Mouse (Mus musculus) heart, embryonic 11.5 days (tissue): ENCODE data around the gene Cldn11. TPM values are rescaled to one million over a fixed set of nuclear protein-coding genes. Genes with fewer than 3 reads are reported as not detected.

Source experiments
- ATAC-seq: fragments of 200-750 bp; cut with Nextera tagmentation; replicated peaks from 2 replicates; pipeline ENCODE4 v1.8.0; 2017; ENCODE audit warnings: moderate library complexity; ENCODE audit not compliant: insufficient number of reproducible peaks, low FRiP score, low TSS enrichment
- H3K27ac ChIP-seq: fragments of 300-500 bp; sonication (generic); 2 replicates; pipeline ENCODE4 v1.5.1; 2014; ENCODE audit warnings: mild to moderate bottlenecking, low read depth, low read length
- H3K27me3 ChIP-seq: fragments of 300-500 bp; sonication (generic); 2 replicates; pipeline ENCODE4 v1.6.1; 2014; ENCODE audit warnings: mild to moderate bottlenecking, low read length, mixed read lengths; ENCODE audit not compliant: control insufficient read depth, insufficient read depth
- H3K36me3 ChIP-seq: fragments of 300-500 bp; sonication (generic); 2 replicates; pipeline ENCODE4 v1.6.1; 2014; ENCODE audit warnings: mild to moderate bottlenecking, low read length, moderate library complexity, mixed read lengths; ENCODE audit not compliant: control insufficient read depth, insufficient read depth
- H3K4me1 ChIP-seq: fragments of 300-500 bp; sonication (generic); 2 replicates; pipeline ENCODE4 v1.6.1; 2014; ENCODE audit warnings: low read length; ENCODE audit not compliant: control insufficient read depth, insufficient read depth
- H3K4me2 ChIP-seq: fragments of 300-500 bp; sonication (generic); 2 replicates; pipeline ENCODE4 v1.6.1; 2014; ENCODE audit warnings: mild to moderate bottlenecking, moderate library complexity
- H3K4me3 ChIP-seq: fragments of 300-500 bp; sonication (generic); 2 replicates; pipeline ENCODE4 v1.5.1; 2014; ENCODE audit warnings: low read depth, low read length
- H3K9ac ChIP-seq: fragments of 300-500 bp; sonication (generic); 2 replicates; pipeline ENCODE4 v1.6.1; 2014; ENCODE audit warnings: mild to moderate bottlenecking, low read depth, low read length, moderate library complexity
- H3K9me3 ChIP-seq: fragments of 300-500 bp; sonication (generic); replicated peaks from 2 replicates; pipeline ENCODE4 v1.6.1; 2016; ENCODE audit warnings: low read length; ENCODE audit not compliant: control insufficient read depth
- WGBS: fragments of 180-500 bp; shearing (Covaris S2); extraction: QIAGEN DNeasy Blood & Tissue Kit; methylation state at CpG from one replicate; pipeline ENCODE4 v1.1.7; 2014; ENCODE audit not compliant: insufficient replicate concordance; 5-methylcytosine and 5-hydroxymethylcytosine counted together
- polyA plus RNA-seq: library from polyadenylated mRNA; unstranded; fragments of >200 nt; fragmentation: Nextera tagmentation; extraction: Ambion mirVana; gene quantifications from 2 replicates; pipeline ENCODE4 v1.2.1, GENCODE M21; 2014

Cldn11 gene
- polyA plus RNA-seq, 1 experiment from 2014 or later, result 5.2 TPM

GRCm38 (mm10) chr3:31166365-31166871 lies 16.7 kb downstream of the Cldn11 start:
- ATAC-seq, result no peak
- WGBS, result 78% methylated on average over 12 of the region's 12 CpGs
- H3K36me3 ChIP-seq, result no peaks in the 10 kb centered on the region
- H3K9ac ChIP-seq, result no peak overlapping the region
- H3K27me3 ChIP-seq, result no peaks in the 10 kb centered on the region
- H3K27ac ChIP-seq, result no peak overlapping the region
- H3K4me2 ChIP-seq, result no peak overlapping the region
- H3K4me3 ChIP-seq, result no peak overlapping the region
- no peaks in the 10 kb centered on the region for H3K9me3 ChIP-seq
- H3K4me1 ChIP-seq, result no peaks in the 10 kb centered on the region

- no peak overlapping the region for H3K9ac ChIP-seq
- no peaks in the 10 kb centered on the region for H3K27me3 ChIP-seq
- H3K9me3 ChIP-seq, result no peaks in the 10 kb centered on the region
- 84% methylated on average over 7 of the region's 7 CpGs for WGBS
- no peak overlapping the region for H3K4me2 ChIP-seq
- no peak overlapping the region for H3K4me3 ChIP-seq
- no peak overlapping the region for H3K27ac ChIP-seq
- H3K36me3 ChIP-seq, result no peaks in the 10 kb centered on the region
- H3K4me1 ChIP-seq, result no peaks in the 10 kb centered on the region
- no peak for ATAC-seq
These were observed 40.6 kb downstream of the Cldn11 start for GRCm38 (mm10) chr3:31190342-31190741.

DNA sequence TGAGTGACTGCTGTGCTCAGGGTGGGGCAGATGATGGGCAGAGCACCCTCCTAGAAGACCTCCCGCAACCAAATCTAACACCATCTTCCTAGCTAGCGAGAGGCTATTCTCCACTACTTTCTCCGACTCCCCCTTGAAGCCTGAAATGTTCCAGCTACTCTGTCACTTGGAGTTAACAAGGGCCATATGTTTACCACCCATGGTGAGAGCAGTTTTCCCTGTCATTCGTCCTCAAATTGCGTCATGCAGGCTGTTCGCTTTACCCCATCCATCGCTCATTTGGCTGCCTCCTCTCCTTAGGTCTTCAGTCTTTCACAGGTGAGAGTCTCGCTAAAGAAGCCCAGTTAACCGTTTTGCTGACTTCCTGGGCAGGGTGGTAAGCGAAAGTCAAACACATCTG lies 41.7 kb downstream of the Cldn11 start:
- H3K9ac ChIP-seq, result no peak overlapping the region
- H3K4me3 ChIP-seq, result no peak overlapping the region
- H3K4me2 ChIP-seq, result no peak overlapping the region
- H3K27ac ChIP-seq, result no peak overlapping the region
- H3K9me3 ChIP-seq, result no peaks in the 10 kb centered on the region
- no peak for ATAC-seq
- no peaks in the 10 kb centered on the region for H3K36me3 ChIP-seq
- no peaks in the 10 kb centered on the region for H3K4me1 ChIP-seq
- H3K27me3 ChIP-seq, result no peaks in the 10 kb centered on the region
- WGBS, result 55% methylated on average over 10 of the region's 10 CpGs

GRCm38 (mm10) chr3:31199162-31199877 lies 49.6 kb downstream of the Cldn11 start:
- Histone ChIP-seq H3K9me3 (no peaks in the 10 kb centered on the region), H3K9ac (no peak overlapping the region), H3K27ac (no peak overlapping the region), H3K4me3 (no peak overlapping the region), H3K27me3 (no peaks in the 10 kb centered on the region), H3K36me3 (no peaks in the 10 kb centered on the region), H3K4me1 (no peaks in the 10 kb centered on the region), H3K4me2 (no peak overlapping the region)
- no peak for ATAC-seq
- WGBS, result 73% methylated on average over 17 of the region's 17 CpGs

GRCm38 (mm10) chr3:31203947-31204346 lies 54.2 kb downstream of the Cldn11 start:
- ATAC-seq, result no peak
- no peaks in the 10 kb centered on the region for H3K36me3 ChIP-seq
- H3K9me3 ChIP-seq, result no peaks in the 10 kb centered on the region
- no peaks in the 10 kb centered on the region for H3K4me1 ChIP-seq
- 86% methylated on average over 11 of the region's 11 CpGs for WGBS
- H3K4me2 ChIP-seq, result no peak overlapping the region
- no peak overlapping the region for H3K4me3 ChIP-seq
- no peak overlapping the region for H3K27ac ChIP-seq
- H3K9ac ChIP-seq, result no peak overlapping the region
- H3K27me3 ChIP-seq, result no peaks in the 10 kb centered on the region

GRCm38 (mm10) chr3:31205167-31205566 lies 55.4 kb downstream of the Cldn11 start:
- H3K9me3 ChIP-seq, result no peaks in the 10 kb centered on the region
- no peaks in the 10 kb centered on the region; the same call in 1 of the 2 replicates for H3K27me3 ChIP-seq
- H3K4me2 ChIP-seq, result no peak overlapping the region
- H3K4me1 ChIP-seq, result no peaks in the 10 kb centered on the region
- WGBS, result 72% methylated on average over 3 of the region's 3 CpGs
- no peak overlapping the region for H3K4me3 ChIP-seq
- no peak overlapping the region for H3K27ac ChIP-seq
- H3K9ac ChIP-seq, result no peak overlapping the region
- ATAC-seq, result no peak
- H3K36me3 ChIP-seq, result no peaks in the 10 kb centered on the region

DNA sequence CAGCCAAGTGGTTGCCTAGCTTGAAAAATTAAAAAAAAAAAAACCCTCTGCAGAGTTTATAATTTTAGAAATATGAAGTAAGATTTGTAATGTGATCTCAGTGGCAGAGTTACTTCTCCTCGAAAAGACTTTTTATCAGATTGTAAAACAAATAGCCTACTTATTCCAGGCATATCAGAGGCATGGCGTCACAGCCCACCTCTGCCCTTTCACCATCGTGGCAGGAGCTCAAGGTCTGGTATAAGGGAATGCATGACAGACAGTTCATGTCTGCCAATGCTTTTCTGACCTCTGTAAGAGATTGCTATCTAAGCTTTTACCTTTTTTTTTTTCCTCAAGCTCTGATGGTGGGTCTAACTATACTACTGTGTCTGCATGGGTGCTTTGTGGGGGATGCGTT lies 58.3 kb downstream of the Cldn11 start:
- ATAC-seq, result no peak
- H3K9ac ChIP-seq, result no peak overlapping the region
- 45% methylated on average over 4 of the region's 4 CpGs for WGBS
- H3K27ac ChIP-seq, result no peak overlapping the region
- H3K4me3 ChIP-seq, result no peak overlapping the region
- peaks cover 11% of the 10 kb centered on the region; the same call in 1 of the 2 replicates for H3K27me3 ChIP-seq
- H3K4me1 ChIP-seq, result no peaks in the 10 kb centered on the region
- H3K9me3 ChIP-seq, result no peaks in the 10 kb centered on the region
- H3K36me3 ChIP-seq, result no peaks in the 10 kb centered on the region
- H3K4me2 ChIP-seq, result no peak overlapping the region

DNA sequence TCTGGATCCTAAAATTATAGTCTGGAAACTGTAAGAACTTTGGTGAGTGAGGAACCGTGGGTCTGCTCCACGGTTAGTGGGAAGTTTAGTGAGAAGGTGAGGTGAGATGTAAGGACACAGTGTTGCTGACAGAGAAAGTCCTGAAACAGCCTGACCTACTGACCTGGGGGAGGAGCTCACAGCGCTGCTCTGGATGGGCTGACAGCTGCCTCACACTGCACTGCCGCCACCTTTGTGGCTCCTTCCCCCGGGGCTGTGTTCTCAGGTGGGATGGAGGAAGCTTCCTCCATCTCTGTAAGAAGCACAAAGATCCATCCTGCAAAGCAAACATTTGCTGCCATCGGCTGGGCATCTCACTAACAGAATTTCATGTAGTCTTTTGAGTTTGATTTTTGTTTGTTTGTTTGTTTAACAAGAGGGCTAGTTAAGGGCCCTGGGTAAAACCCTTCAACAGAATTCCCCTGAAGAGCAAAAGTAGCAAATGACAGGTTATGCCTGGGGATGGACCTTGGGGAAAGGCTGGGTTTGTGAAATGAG lies 58.8 kb downstream of the Cldn11 start:
- Histone ChIP-seq H3K27ac (no peak overlapping the region), H3K9ac (no peak overlapping the region), H3K36me3 (no peaks in the 10 kb centered on the region), H3K4me3 (no peak overlapping the region), H3K27me3 (peaks cover 15% of the 10 kb centered on the region; the same call in 1 of the 2 replicates), H3K4me2 (peak overlapping the region; percentile 49), H3K4me1 (no peaks in the 10 kb centered on the region), H3K9me3 (no peaks in the 10 kb centered on the region)
- 9% methylated on average over 6 of the region's 6 CpGs for WGBS
- no peak for ATAC-seq

DNA sequence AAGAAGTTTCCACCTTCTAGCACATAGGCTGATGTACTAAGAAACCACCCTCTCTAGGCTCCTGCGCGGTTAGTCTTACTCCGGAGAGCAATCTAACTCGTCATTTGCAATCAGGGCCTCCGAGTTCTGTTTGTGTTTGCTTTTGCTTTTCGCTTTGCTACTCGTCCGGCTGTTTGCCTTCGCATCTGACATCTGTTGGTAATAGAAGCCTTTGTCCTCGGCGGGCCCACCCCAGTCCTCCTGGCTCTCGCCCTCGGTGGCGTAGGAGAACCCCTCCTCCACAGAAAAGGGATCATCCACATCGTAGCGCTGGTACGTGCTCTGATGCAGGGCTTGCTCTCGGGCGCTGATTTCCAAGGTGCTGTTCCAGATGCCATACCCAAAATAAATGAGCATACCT lies 59.3 kb downstream of the Cldn11 start:
- no peaks in the 10 kb centered on the region for H3K4me1 ChIP-seq
- no peaks in the 10 kb centered on the region for H3K36me3 ChIP-seq

More for the DNA sequence above, 59.3 kb downstream of the Cldn11 start:
- H3K4me2 ChIP-seq, result peak overlapping the region; percentile 49
- H3K9me3 ChIP-seq, result no peaks in the 10 kb centered on the region
- H3K9ac ChIP-seq, result no peak overlapping the region
- H3K4me3 ChIP-seq, result 0 out of 2 replicates have a peak overlapping the region, but pooled peaks have one; percentile 8
- WGBS, result 13% methylated on average over 19 of the region's 19 CpGs
- ATAC-seq, result no peak
- H3K27ac ChIP-seq, result no peak overlapping the region
- H3K27me3 ChIP-seq, result peaks cover 18% of the 10 kb centered on the region; the same call in 1 of the 2 replicates
